Mouse (Mus musculus) cortical plate, adult 2 months (tissue): ENCODE data around the gene Rsc1a1.

Experiments
- CTCF ChIP-seq: fragments of 200-500 bp; IDR thresholded peaks from 2 replicates; pipeline ENCODE4 v1.5.1; 2011; ENCODE audit warnings: mild to moderate bottlenecking, control low read depth, low read length; ENCODE audit not compliant: insufficient read depth; ENCODE audit errors: extremely low read depth
- POLR2A ChIP-seq: fragments of 200-500 bp; IDR thresholded peaks from 2 replicates; pipeline ENCODE4 v1.6.1; 2011; ENCODE audit warnings: mild to moderate bottlenecking, low read length, control low read depth; ENCODE audit not compliant: insufficient read depth; ENCODE audit errors: extremely low read depth

DNA sequence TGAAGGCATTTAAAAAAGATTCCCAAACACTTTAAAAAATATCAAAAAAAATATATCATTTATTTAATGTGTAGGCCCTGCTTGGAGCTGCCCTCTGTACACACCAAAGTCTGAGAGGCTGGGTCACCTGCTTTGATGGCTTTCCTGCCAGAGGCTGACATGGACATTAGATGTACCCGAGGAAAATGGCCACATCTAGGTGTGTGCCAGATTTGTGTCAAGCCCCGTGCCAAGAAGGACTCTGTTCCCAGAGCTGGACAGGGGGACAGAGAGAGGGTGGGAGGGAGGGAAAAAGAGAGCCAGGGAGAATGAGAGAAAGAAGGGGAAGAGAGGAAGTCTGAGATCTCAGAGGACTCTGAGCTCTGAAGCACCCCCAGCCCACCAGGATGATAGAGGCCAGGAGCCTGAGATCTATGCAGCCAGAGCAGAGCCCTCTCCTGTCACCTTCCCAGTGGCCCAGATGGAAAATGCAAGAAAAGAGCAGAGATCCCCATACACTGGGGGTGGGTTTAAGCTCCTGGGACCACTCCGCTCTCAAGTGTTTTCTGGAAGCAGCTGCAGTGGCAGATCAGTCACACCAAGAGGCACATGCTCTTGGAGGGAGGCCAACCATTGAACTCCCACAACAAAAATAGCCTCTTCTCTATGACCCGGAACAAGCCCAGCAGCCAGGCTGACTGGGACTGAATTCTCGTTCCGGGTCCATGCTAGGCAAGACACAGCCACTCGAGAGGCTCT lies 42.1 kb downstream of the Rsc1a1 start:
- TF ChIP-seq CTCF (no peak), POLR2A (no peak)
